Mouse (Mus musculus) heart, embryonic 12.5 days (tissue): ENCODE measurements around the gene Med7. TPM values are rescaled to one million over a fixed set of nuclear protein-coding genes. Genes with fewer than 3 reads are reported as not detected.

ENCODE experiments used
- polyA plus RNA-seq: library from polyadenylated mRNA; unstranded; fragments of >200 nt; fragmentation: Nextera tagmentation; extraction: Ambion mirVana; gene quantifications from 2 replicates; pipeline ENCODE4 v1.2.1, GENCODE M21; 2016

Gene Med7
- polyA plus RNA-seq, 1 experiment from 2014 or later, result 54.9 TPM

Other genes with a start within 250 kb of the Med7 start
- 0.09 and 0.10 TPM in 2 replicates for gene Fndc9, start 201.4 kb upstream of the Med7 start, polyA plus RNA-seq
- gene Cyfip2, start 124.1 kb upstream of the Med7 start, polyA plus RNA-seq, result 6.2 and 6.5 TPM in 2 replicates
- gene Itk, start 47.4 kb upstream of the Med7 start, polyA plus RNA-seq, result not detected in 2 replicates
- gene Fam71b, start 40.4 kb upstream of the Med7 start, polyA plus RNA-seq, result not detected in 2 replicates
- 0.10 and 0.19 TPM in 2 replicates for gene Havcr2, start 18.0 kb downstream of the Med7 start, polyA plus RNA-seq
- not detected in 2 replicates for gene Gm12169, start 87.3 kb downstream of the Med7 start, polyA plus RNA-seq
- gene BC053393, start 134.6 kb downstream of the Med7 start, polyA plus RNA-seq, result 0.24 and 0.38 TPM in 2 replicates
- not detected in 2 replicates for gene Dppa1, start 192.3 kb downstream of the Med7 start, polyA plus RNA-seq